Mouse (Mus musculus): ENCODE measurements around the gene Rufy1.

- TF ChIP-seq CTCF (IDR thresholded peaks at IDR 0.05) (no peak), POLR2A (IDR thresholded peaks at IDR 0.05; ENCODE audit: insufficient read depth, low read depth, low read length) (no peak)
Observed at GRCm38 (mm10) chr11:50476971-50477370, 46.0 kb upstream of the Rufy1 start.
